Mouse (Mus musculus): ENCODE data around the gene 1110002E22Rik.

1110002E22Rik gene

GRCm38 (mm10) chr3:138106887-138107286 is 42.0 kb downstream of the 1110002E22Rik start:
- DNase-seq (ENCODE audit: low spot score in 2 of 2), result no peak

- DNase-seq (ENCODE audit: low spot score in 2 of 2), result no peak
These were observed 46.3 kb downstream of the 1110002E22Rik start for GRCm38 (mm10) chr3:138110910-138111782.

GRCm38 (mm10) chr3:138114106-138114505 is 49.3 kb downstream of the 1110002E22Rik start:
- DNase-seq (ENCODE audit: low spot score in 2 of 2), result no peak

GRCm38 (mm10) chr3:138116871-138117270 is 52.0 kb downstream of the 1110002E22Rik start:
- no peak for DNase-seq (ENCODE audit: low spot score in 2 of 2)

GRCm38 (mm10) chr3:138118392-138118791 is 53.5 kb downstream of the 1110002E22Rik start:
- no peak for DNase-seq (ENCODE audit: low spot score in 2 of 2)

- no peak for DNase-seq (ENCODE audit: low spot score in 2 of 2)
These were observed 54.0 kb downstream of the 1110002E22Rik start for GRCm38 (mm10) chr3:138118831-138119230.

- no peak for DNase-seq (ENCODE audit: low spot score in 2 of 2)
These were observed 54.7 kb downstream of the 1110002E22Rik start for GRCm38 (mm10) chr3:138119444-138120105.

GRCm38 (mm10) chr3:138121461-138121860 is 56.6 kb downstream of the 1110002E22Rik start:
- DNase-seq (ENCODE audit: low spot score in 2 of 2), result no peak

- no peak for DNase-seq (ENCODE audit: low spot score in 2 of 2)
These were observed 59.0 kb downstream of the 1110002E22Rik start for GRCm38 (mm10) chr3:138123842-138124241.

GRCm38 (mm10) chr3:138129110-138129509 is 64.3 kb downstream of the 1110002E22Rik start:
- no peak for DNase-seq (ENCODE audit: low spot score in 2 of 2)

- no peak for DNase-seq (ENCODE audit: low spot score in 2 of 2)
These were observed 65.8 kb downstream of the 1110002E22Rik start for GRCm38 (mm10) chr3:138130692-138131091.

Measured in right cerebral cortex, adult 2 months (tissue).